Mouse (Mus musculus) limb, embryonic 13.5 days (tissue): ENCODE measurements around the gene Plin1. TPM values are rescaled to one million over a fixed set of nuclear protein-coding genes. Genes with fewer than 3 reads are reported as not detected.
A peak's percentile ranks its signal among the peaks of the same experiment; 100 is the strongest.

Experiments used
- ATAC-seq: fragments of 200-750 bp; cut with Nextera tagmentation; 2 replicates; pipeline ENCODE4 v1.8.0; 2017; ENCODE audit warnings: low read depth, moderate number of reproducible peaks, moderate TSS enrichment; ENCODE audit not compliant: low FRiP score
- H3K27ac ChIP-seq: fragments of 300-500 bp; sonication (generic); 2 replicates; pipeline ENCODE4 v1.5.1; 2015; ENCODE audit warnings: inconsistent platforms, mild to moderate bottlenecking, moderate library complexity
- H3K27me3 ChIP-seq: fragments of 300-500 bp; sonication (generic); 2 replicates; pipeline ENCODE4 v1.6.1; 2015; ENCODE audit warnings: mild to moderate bottlenecking, inconsistent platforms
- H3K36me3 ChIP-seq: fragments of 300-500 bp; sonication (generic); 2 replicates; pipeline ENCODE4 v1.6.1; 2015; ENCODE audit warnings: inconsistent platforms, mild to moderate bottlenecking, moderate library complexity
- H3K4me1 ChIP-seq: fragments of 300-500 bp; sonication (generic); 2 replicates; pipeline ENCODE4 v1.6.1; 2015; ENCODE audit warnings: inconsistent platforms
- H3K4me2 ChIP-seq: fragments of 300-500 bp; sonication (generic); replicated peaks from 2 replicates; pipeline ENCODE4 v1.6.1; 2015; ENCODE audit warnings: inconsistent platforms, mild to moderate bottlenecking, moderate library complexity
- H3K4me3 ChIP-seq: fragments of 300-500 bp; sonication (generic); 2 replicates; pipeline ENCODE4 v1.5.1; 2015; ENCODE audit warnings: moderate library complexity, mild to moderate bottlenecking, inconsistent platforms
- H3K9ac ChIP-seq: fragments of 300-500 bp; sonication (generic); 2 replicates; pipeline ENCODE4 v1.6.1; 2015; ENCODE audit warnings: mild to moderate bottlenecking, inconsistent platforms
- H3K9me3 ChIP-seq: fragments of 300-500 bp; sonication (generic); 2 replicates; pipeline ENCODE4 v1.6.1; 2016; ENCODE audit warnings: inconsistent platforms
- WGBS: fragments of 180-500 bp; shearing (Covaris S2); methylation state at CpG from one replicate; pipeline ENCODE4 v1.1.7; 2015; 5-methylcytosine and 5-hydroxymethylcytosine counted together
- polyA plus RNA-seq: library from polyadenylated mRNA; unstranded; fragments of >200 nt; fragmentation: Nextera tagmentation; extraction: Ambion mirVana; gene quantifications from 2 replicates; pipeline ENCODE4 v1.2.1, GENCODE M21; 2015

The Plin1 gene
- polyA plus RNA-seq, result not detected in 2 replicates

DNA sequence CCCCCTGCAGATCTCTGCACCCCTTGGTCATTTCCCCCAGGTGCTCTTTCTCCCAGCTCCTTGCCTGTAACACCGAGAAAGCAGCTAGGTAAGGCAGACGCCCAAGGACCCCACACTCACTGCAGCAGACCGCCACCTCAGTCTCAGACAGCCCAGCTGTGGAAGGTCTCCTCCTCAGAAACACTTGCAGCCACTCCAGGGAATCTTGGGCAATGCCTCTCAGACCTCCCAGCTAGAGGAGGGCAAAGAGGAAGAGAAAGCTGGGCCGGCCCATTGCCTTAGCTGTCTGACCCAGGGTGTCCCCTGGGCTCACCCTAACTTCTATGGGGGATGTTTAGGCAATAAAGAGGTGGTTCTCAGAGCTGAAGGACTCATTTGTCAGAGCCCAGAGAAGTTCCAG lies at the start of gene Plin1:
TSS of gene Plin1 (minus strand) at position 282 of the 400 bp plus-strand sequence.
- no peaks in the 10 kb centered on the region for H3K4me1 ChIP-seq
- H3K4me2 ChIP-seq, result no peak within 1 kb of the TSS
- H3K36me3 ChIP-seq, result peaks cover 18% of the 10 kb centered on the region
- H3K4me3 ChIP-seq, result no peak within 1 kb of the TSS
- whole genome bisulfite sequencing, result 60% methylated on average over 4 of the region's 4 CpGs
- H3K27me3 ChIP-seq, result peaks cover 9% of the 10 kb centered on the region; the same call in 1 of the 2 replicates
- H3K9ac ChIP-seq, result no peak within 1 kb of the TSS
- no peak for ATAC-seq
- no peak within 1 kb of the TSS for H3K27ac ChIP-seq
- no peaks in the 10 kb centered on the region for H3K9me3 ChIP-seq

- H3K4me3 ChIP-seq, result no peak overlapping the region
- H3K4me1 ChIP-seq, result peaks cover 4% of the 10 kb centered on the region; the same call in 1 of the 2 replicates
- WGBS, result 89% methylated on average over 2 of the region's 2 CpGs
- H3K9me3 ChIP-seq, result no peaks in the 10 kb centered on the region
- no peak overlapping the region for H3K4me2 ChIP-seq
- H3K27ac ChIP-seq, result no peak overlapping the region
- peaks cover 4% of the 10 kb centered on the region; the same call in 1 of the 2 replicates for H3K27me3 ChIP-seq
- no peak for ATAC-seq
- no peaks in the 10 kb centered on the region for H3K36me3 ChIP-seq
- no peak overlapping the region for H3K9ac ChIP-seq
Measured at GRCm38 (mm10) chr7:79782516-79782855, 49.8 kb upstream of the Plin1 start.

- peaks cover 4% of the 10 kb centered on the region; the same call in 1 of the 2 replicates for H3K4me1 ChIP-seq
- H3K9me3 ChIP-seq, result no peaks in the 10 kb centered on the region
- no peak for ATAC-seq
- H3K27me3 ChIP-seq, result no peaks in the 10 kb centered on the region
- H3K36me3 ChIP-seq, result no peaks in the 10 kb centered on the region
- H3K27ac ChIP-seq, result no peak overlapping the region
- no peak overlapping the region for H3K4me3 ChIP-seq
- no peak overlapping the region for H3K4me2 ChIP-seq
- 82% methylated on average over 11 of the region's 11 CpGs for whole genome bisulfite sequencing
- no peak overlapping the region for H3K9ac ChIP-seq
Measured at GRCm38 (mm10) chr7:79781826-79782515, 49.3 kb upstream of the Plin1 start.

GRCm38 (mm10) chr7:79780647-79781626 lies 48.2 kb upstream of the Plin1 start:
- H3K27me3 ChIP-seq, result no peaks in the 10 kb centered on the region
- WGBS, result 26% methylated on average over 16 of the region's 16 CpGs
- H3K36me3 ChIP-seq, result no peaks in the 10 kb centered on the region
- no peak overlapping the region for H3K9ac ChIP-seq
- peak; percentile 44; the same call in 1 of the 2 replicates for ATAC-seq
- H3K4me1 ChIP-seq, result peaks cover 4% of the 10 kb centered on the region; the same call in 1 of the 2 replicates
- H3K4me3 ChIP-seq, result peak overlapping the region; percentile 16
- H3K9me3 ChIP-seq, result no peaks in the 10 kb centered on the region
- peak overlapping the region; percentile 52 for H3K4me2 ChIP-seq
- no peak overlapping the region for H3K27ac ChIP-seq

DNA sequence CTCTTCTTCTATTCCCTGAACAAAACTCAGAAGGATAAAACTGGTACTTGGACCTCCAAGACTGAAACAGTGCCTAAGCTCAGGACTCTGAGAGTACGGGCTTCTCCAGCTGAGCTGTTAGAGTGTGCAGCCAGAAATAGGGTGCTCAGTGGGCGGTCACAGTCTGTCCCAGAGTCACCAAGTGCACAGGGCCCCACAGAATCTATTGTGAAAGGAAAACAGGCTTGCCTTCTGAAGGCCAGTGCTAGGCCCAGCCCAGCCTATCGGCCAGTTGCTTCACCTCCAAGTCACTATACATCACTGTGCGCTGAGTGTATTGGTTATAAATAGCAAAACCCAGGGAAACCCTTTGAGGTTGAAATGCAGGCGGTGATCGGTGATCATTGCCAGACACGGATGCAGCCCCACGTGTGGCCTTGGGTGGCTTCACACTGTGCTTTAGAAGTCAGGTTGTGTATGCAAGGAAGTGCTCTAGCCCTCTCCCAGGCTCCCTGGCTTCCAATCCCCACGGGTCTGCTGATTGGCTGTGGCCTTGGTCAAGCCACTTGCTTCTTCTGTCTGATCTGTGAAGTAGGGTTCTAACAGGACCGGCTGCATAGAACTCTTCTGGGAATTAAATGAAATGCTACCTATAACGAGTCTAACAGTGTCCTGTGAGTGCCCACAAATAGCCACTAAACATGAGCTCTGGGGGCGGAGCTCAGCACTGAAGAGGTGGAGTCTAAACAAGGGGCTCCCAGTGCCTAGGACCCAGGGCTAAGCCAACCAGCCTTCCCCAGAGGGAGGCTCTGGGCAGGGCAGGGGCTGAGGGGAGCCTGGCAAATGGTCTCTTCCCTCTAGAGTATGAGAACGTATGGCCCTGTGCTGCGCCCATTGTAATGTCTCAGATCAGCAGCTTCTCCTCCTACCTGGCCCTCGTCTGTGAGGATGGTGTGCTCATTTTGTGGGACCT lies 39.1 kb upstream of the Plin1 start:
- ATAC-seq, result no peak
- no peak overlapping the region for H3K9ac ChIP-seq
- no peaks in the 10 kb centered on the region for H3K4me1 ChIP-seq
- H3K27me3 ChIP-seq, result no peaks in the 10 kb centered on the region
- no peak overlapping the region for H3K27ac ChIP-seq
- H3K36me3 ChIP-seq, result no peaks in the 10 kb centered on the region
- H3K9me3 ChIP-seq, result no peaks in the 10 kb centered on the region
- 34% methylated on average over 15 of the region's 15 CpGs for WGBS
- H3K4me3 ChIP-seq, result no peak overlapping the region
- H3K4me2 ChIP-seq, result no peak overlapping the region

DNA sequence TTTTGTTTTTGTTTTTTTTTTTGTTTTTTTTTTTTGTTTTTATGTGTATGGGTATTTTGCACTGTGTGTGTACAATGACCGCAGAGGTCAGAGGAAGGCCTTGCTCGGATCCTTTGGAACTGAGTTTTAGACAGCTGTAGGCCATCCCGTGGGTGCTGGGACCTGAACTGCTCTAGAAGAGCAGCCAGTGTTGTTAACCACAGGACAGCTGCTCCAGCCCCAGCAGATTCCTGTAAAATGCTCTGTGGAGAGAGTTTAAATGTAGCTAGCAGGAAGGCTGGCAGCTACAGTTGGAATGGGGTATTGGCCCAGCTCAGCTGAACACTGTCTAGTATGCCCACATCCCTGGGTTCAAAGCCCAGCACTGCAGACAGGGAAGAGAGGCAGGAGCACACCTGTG lies 37.0 kb upstream of the Plin1 start:
- Histone ChIP-seq H3K9me3 (no peaks in the 10 kb centered on the region), H3K4me3 (no peak overlapping the region), H3K27ac (no peak overlapping the region), H3K27me3 (no peaks in the 10 kb centered on the region), H3K4me2 (no peak overlapping the region), H3K9ac (no peak overlapping the region), H3K4me1 (no peaks in the 10 kb centered on the region), H3K36me3 (no peaks in the 10 kb centered on the region)
- WGBS, result 71% methylated on average over 3 of the region's 3 CpGs
- ATAC-seq, result no peak

DNA sequence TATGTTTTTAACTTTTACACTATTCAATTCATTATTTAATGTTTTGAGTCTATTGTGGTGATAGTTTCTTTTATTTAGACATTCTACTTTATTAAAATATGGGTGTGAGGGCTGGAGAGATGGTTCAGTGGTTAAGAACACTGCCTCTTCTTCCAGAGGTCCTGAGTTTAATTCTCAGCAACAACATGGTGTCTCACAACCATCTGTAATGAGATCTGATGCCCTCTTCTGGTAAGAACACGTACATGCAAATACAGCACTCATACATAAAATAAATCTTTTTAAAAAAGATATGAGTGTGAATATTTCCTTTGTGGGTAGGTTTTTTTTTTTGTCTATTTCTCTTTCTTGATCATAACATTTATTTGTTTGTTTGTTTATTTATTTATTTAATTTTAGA lies 33.3 kb upstream of the Plin1 start:
- Histone ChIP-seq H3K4me2 (no peak overlapping the region), H3K27me3 (no peaks in the 10 kb centered on the region), H3K4me3 (no peak overlapping the region), H3K4me1 (no peaks in the 10 kb centered on the region), H3K9me3 (no peaks in the 10 kb centered on the region), H3K9ac (no peak overlapping the region), H3K27ac (no peak overlapping the region), H3K36me3 (no peaks in the 10 kb centered on the region)
- ATAC-seq, result no peak
- WGBS, result 46% methylated on average over 1 of the region's 1 CpGs

DNA sequence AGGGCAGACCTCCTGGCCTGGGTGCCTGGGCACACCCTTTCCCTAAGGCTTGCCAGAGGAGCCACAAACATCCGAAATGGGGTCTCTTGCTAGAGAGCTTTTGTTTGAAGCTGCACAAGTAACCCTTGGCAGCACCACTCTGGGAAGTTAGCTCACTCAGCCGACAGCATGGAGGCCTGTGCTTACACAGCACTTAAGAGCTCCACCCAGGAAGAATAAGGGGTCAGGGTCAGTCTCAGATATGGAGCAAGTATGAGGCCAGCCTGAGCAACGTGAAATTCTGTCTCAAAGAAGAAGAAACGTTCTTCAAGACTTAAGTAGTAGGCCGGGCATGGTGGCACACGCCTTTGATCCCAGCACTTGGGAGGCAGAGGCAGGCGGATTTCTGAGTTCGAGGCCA lies 29.4 kb upstream of the Plin1 start:
- Histone ChIP-seq H3K36me3 (no peaks in the 10 kb centered on the region), H3K27ac (no peak overlapping the region), H3K4me1 (no peaks in the 10 kb centered on the region), H3K27me3 (no peaks in the 10 kb centered on the region), H3K9me3 (no peaks in the 10 kb centered on the region), H3K4me3 (no peak overlapping the region), H3K4me2 (no peak overlapping the region), H3K9ac (no peak overlapping the region)
- WGBS, result 83% methylated on average over 8 of the region's 8 CpGs
- no peak for ATAC-seq

GRCm38 (mm10) chr7:79761124-79761876 lies 28.6 kb upstream of the Plin1 start:
- no peaks in the 10 kb centered on the region for H3K27me3 ChIP-seq
- 70% methylated on average over 5 of the region's 5 CpGs for WGBS

GRCm38 (mm10) chr7:79759766-79760165 lies 27.1 kb upstream of the Plin1 start:
- H3K4me3 ChIP-seq, result no peak overlapping the region
- H3K36me3 ChIP-seq, result no peaks in the 10 kb centered on the region
- H3K9ac ChIP-seq, result no peak overlapping the region
- H3K9me3 ChIP-seq, result no peaks in the 10 kb centered on the region
- no peaks in the 10 kb centered on the region for H3K4me1 ChIP-seq
- no peak for ATAC-seq
- H3K4me2 ChIP-seq, result no peak overlapping the region
- H3K27me3 ChIP-seq, result no peaks in the 10 kb centered on the region
- H3K27ac ChIP-seq, result no peak overlapping the region

More at GRCm38 (mm10) chr7:79761124-79761876, 28.6 kb upstream of the Plin1 start:
- Histone ChIP-seq H3K4me2 (no peak overlapping the region), H3K4me1 (no peaks in the 10 kb centered on the region), H3K9me3 (no peaks in the 10 kb centered on the region), H3K9ac (no peak overlapping the region), H3K4me3 (no peak overlapping the region), H3K36me3 (no peaks in the 10 kb centered on the region), H3K27ac (no peak overlapping the region)
- ATAC-seq, result no peak

GRCm38 (mm10) chr7:79758176-79758575 lies 25.5 kb upstream of the Plin1 start:
- Histone ChIP-seq H3K9ac (no peak overlapping the region), H3K4me1 (no peaks in the 10 kb centered on the region), H3K27me3 (no peaks in the 10 kb centered on the region), H3K4me2 (no peak overlapping the region), H3K27ac (no peak overlapping the region), H3K36me3 (no peaks in the 10 kb centered on the region), H3K9me3 (no peaks in the 10 kb centered on the region), H3K4me3 (no peak overlapping the region)
- no peak for ATAC-seq
- WGBS, result 61% methylated on average over 6 of the region's 6 CpGs
